Mouse (Mus musculus) hematopoietic stem cell, adult 5-6 weeks (primary cell): Measurements from ENCODE around the gene Park7. TPM values are rescaled to one million over a fixed set of nuclear protein-coding genes. Genes with fewer than 3 reads are reported as not detected.

ENCODE experiments used
- ATAC-seq, 2 experiments: fragments of 125-278 bp in 1 of 2; replicated peaks in 1 of 2; 2 replicates each; pipeline ENCODE4 v1.8.0; 2016 to 2017; ENCODE audit warnings: inconsistent platforms in 2 of 2, mild to moderate bottlenecking in 2 of 2, moderate number of reproducible peaks in 2 of 2, low read depth in 1 of 2, moderate TSS enrichment in 1 of 2; ENCODE audit not compliant: low FRiP score in 2 of 2, poor library complexity in 2 of 2, severe bottlenecking in 2 of 2, insufficient read depth in 1 of 2, low TSS enrichment in 1 of 2
- total RNA-seq: library from RNA; stranded (forward); fragments of 172-1452, 232-1000 nt; gene quantifications from 2 replicates; pipeline ENCODE4 v1.2.3, GENCODE M21; 2017

The Park7 gene
- total RNA-seq = 354 and 401 TPM in 2 replicates

GRCm38 (mm10) chr4:150914290-150914733 is at the start of gene Park7, which contains the start of gene Tnfrsf9:
Gene Park7, minus strand, starts transcription at chr4:150914437.
Gene Tnfrsf9, plus strand, starts transcription at chr4:150914562.
- ATAC-seq = peak; percentile 85 to 89

- no peak for ATAC-seq
Observed at GRCm38 (mm10) chr4:150963711-150964110, 49.5 kb upstream of the Park7 start.

- no peak for ATAC-seq
Observed at GRCm38 (mm10) chr4:150962231-150962630, 48.0 kb upstream of the Park7 start.

- ATAC-seq = no peak
Observed at GRCm38 (mm10) chr4:150958536-150958935, 44.3 kb upstream of the Park7 start.

- no peak for ATAC-seq
Observed at GRCm38 (mm10) chr4:150957106-150957458, 42.8 kb upstream of the Park7 start.

- no peak for ATAC-seq
Observed at GRCm38 (mm10) chr4:150956369-150957105, 42.3 kb upstream of the Park7 start.

GRCm38 (mm10) chr4:150950972-150951371 is 36.7 kb upstream of the Park7 start:
- ATAC-seq = no peak

- no peak for ATAC-seq
Observed at GRCm38 (mm10) chr4:150944707-150945106, 30.5 kb upstream of the Park7 start.

- ATAC-seq = no peak
Observed at GRCm38 (mm10) chr4:150939991-150940651, 25.9 kb upstream of the Park7 start.

GRCm38 (mm10) chr4:150938063-150938452 is 23.8 kb upstream of the Park7 start:
- no peak for ATAC-seq

- no peak for ATAC-seq
Observed at GRCm38 (mm10) chr4:150937293-150938062, 23.2 kb upstream of the Park7 start.

GRCm38 (mm10) chr4:150933503-150933902 is 19.3 kb upstream of the Park7 start:
- no peak for ATAC-seq

- peak; percentile 18 to 31; a peak in 2 of 4 replicates for ATAC-seq
Observed at GRCm38 (mm10) chr4:150927789-150928188, 13.6 kb upstream of the Park7 start.

- 0 out of 4 replicates have a peak, but pooled peaks of 1 of the 2 experiments have one; percentile 12 for ATAC-seq
Observed at GRCm38 (mm10) chr4:150926924-150927705, 12.9 kb upstream of the Park7 start.

GRCm38 (mm10) chr4:150925923-150926322 is 11.7 kb upstream of the Park7 start:
- ATAC-seq = no peak

GRCm38 (mm10) chr4:150924936-150925335 is 10.7 kb upstream of the Park7 start:
- ATAC-seq = no peak

GRCm38 (mm10) chr4:150924308-150924707 is 10.1 kb upstream of the Park7 start:
- ATAC-seq = peak; percentile 22 to 30; a peak in 2 of 4 replicates
